Mouse (Mus musculus) B cell, adult 67 days (primary cell): ENCODE data around the gene Bmyc. TPM values are rescaled to one million over a fixed set of nuclear protein-coding genes. Genes with fewer than 3 reads are reported as not detected.

Experiments used
- total RNA-seq, 2 experiments: library from RNA; stranded (reverse); gene quantifications; 4 replicates each; pipeline ENCODE4 v1.2.4; 2023

Gene Bmyc
- total RNA-seq: 10 to 100 TPM; 24.7 to 28.4 TPM

GRCm38 (mm10) chr2:25706643-25707481 is at the start of gene Bmyc:
TSS of gene Bmyc (plus strand) at chr2:25706739.

GRCm38 (mm10) chr2:25657652-25658051 is 48.9 kb upstream of the Bmyc start, which contains the start of gene Lcn5:
TSS of gene Lcn5 (plus strand) at chr2:25657952.

GRCm38 (mm10) chr2:25676486-25676885 is 30.1 kb upstream of the Bmyc start, which contains the start of gene Lcn6:
TSS of gene Lcn6 (plus strand) at chr2:25676786.

GRCm38 (mm10) chr2:25682426-25682825 is 24.1 kb upstream of the Bmyc start, which contains the start of gene Lcn10:
TSS of gene Lcn10 (plus strand) at chr2:25682726.

GRCm38 (mm10) chr2:25699743-25700142 is 6.8 kb upstream of the Bmyc start, which contains the start of gene Obp2a:
TSS of gene Obp2a (plus strand) at chr2:25700043.

GRCm38 (mm10) chr2:25736709-25737108 is 30.2 kb downstream of the Bmyc start, which contains the start of gene Obp2b:
TSS of gene Obp2b (plus strand) at chr2:25737009.

Other genes with a start within 250 kb of the Bmyc start
- not detected for gene Clic3, start 249.9 kb upstream of the Bmyc start, total RNA-seq
- gene Paxx, start 245.6 kb upstream of the Bmyc start, total RNA-seq: 10 to 100 TPM; 90.9 to 100.0 TPM
- not detected for gene Ptgds, start 236.7 kb upstream of the Bmyc start, total RNA-seq
- gene Lcn12, start 212.8 kb upstream of the Bmyc start, total RNA-seq: not detected
- gene Fbxw5, start 206.0 kb upstream of the Bmyc start, total RNA-seq: 10 to 100 TPM; 72.0 to 74.1 TPM
- under 1 TPM in 1 of 2 experiments, not detected in 1; 0.93 TPM for gene C8g, start 205.0 kb upstream of the Bmyc start, total RNA-seq
- gene Traf2, start 159.8 kb upstream of the Bmyc start, total RNA-seq: 10 to 100 TPM; 59.2 to 66.5 TPM
- gene Edf1, start 148.9 kb upstream of the Bmyc start, total RNA-seq: 100 to 1,000 TPM; 109 to 136 TPM
- 1 to 10 TPM; 1.2 to 3.0 TPM for gene Mamdc4, start 131.9 kb upstream of the Bmyc start, total RNA-seq
- gene Phpt1, start 131.5 kb upstream of the Bmyc start, total RNA-seq: 10 to 100 TPM; 18.3 to 19.3 TPM
- under 1 TPM in 1 of 2 experiments, not detected in 1; 0.15 TPM for gene Ajm1, start 125.0 kb upstream of the Bmyc start, total RNA-seq
- 100 to 1,000 TPM; 100 to 112 TPM for gene Rabl6, start 98.2 kb upstream of the Bmyc start, total RNA-seq
- gene Ccdc183, start 89.1 kb upstream of the Bmyc start, total RNA-seq: not detected
- gene Tmem141, start 84.7 kb upstream of the Bmyc start, total RNA-seq: 1 to 10 TPM in 1 of 2 experiments, not detected in 1; 1.5 TPM
- gene Fcna, start 78.7 kb upstream of the Bmyc start, total RNA-seq: 1 to 10 TPM in 1 of 2 experiments, under 1 TPM in 1; 0.68 to 5.9 TPM
- not detected for gene Lcn8, start 53.6 kb upstream of the Bmyc start, total RNA-seq
- gene Lcn5, start 48.8 kb upstream of the Bmyc start, total RNA-seq: not detected
- gene Lcn6, start 30.0 kb upstream of the Bmyc start, total RNA-seq: not detected
- not detected for gene Lcn10, start 24.0 kb upstream of the Bmyc start, total RNA-seq
- gene Obp2a, start 6.7 kb upstream of the Bmyc start, total RNA-seq: not detected
- gene Obp2b, start 30.3 kb downstream of the Bmyc start, total RNA-seq: not detected
- not detected for gene Lcn3, start 58.8 kb downstream of the Bmyc start, total RNA-seq
- not detected for gene Lcn11, start 70.3 kb downstream of the Bmyc start, total RNA-seq
- not detected for gene Gm13539, start 75.5 kb downstream of the Bmyc start, total RNA-seq
- not detected for gene Glt6d1, start 109.1 kb downstream of the Bmyc start, total RNA-seq
- not detected for gene Lcn9, start 116.4 kb downstream of the Bmyc start, total RNA-seq
- gene Sohlh1, start 140.5 kb downstream of the Bmyc start, total RNA-seq: not detected
- gene Kcnt1, start 157.0 kb downstream of the Bmyc start, total RNA-seq: not detected